Mouse (Mus musculus) bone marrow macrophage, adult 2 months (primary cell): ENCODE results near the gene Clk2.

Experiments
- CTCF ChIP-seq: IDR thresholded peaks from 2 replicates; pipeline ENCODE4 v1.5.1; 2012; ENCODE audit warnings: low read depth, mild to moderate bottlenecking, low read length, moderate library complexity
- POLR2A ChIP-seq: IDR thresholded peaks from 2 replicates; pipeline ENCODE4 v1.6.1; 2012; ENCODE audit warnings: mild to moderate bottlenecking, low read depth, low read length, borderline replicate concordance

GRCm38 (mm10) chr3:89206079-89206478, 41.5 kb downstream of the Clk2 start:
- TF ChIP-seq CTCF (no peak), POLR2A (no peak)
